Mouse (Mus musculus) MEL (cell line): Measurements from ENCODE around the gene Hsbp1. TPM values are rescaled to one million over a fixed set of nuclear protein-coding genes. Genes with fewer than 3 reads are reported as not detected.
A peak's percentile ranks its signal among the peaks of the same experiment; 100 is the strongest.

Experiments
- DNase-seq: peaks from one replicate; pipeline ENCODE4 v3.0.0; 2011; ENCODE audit warnings: low read depth, low spot score
- H3K27ac ChIP-seq: 2 replicates; pipeline ENCODE4 v1.5.1; 2012; ENCODE audit warnings: low read depth, mild to moderate bottlenecking, control low read depth, low read length, moderate library complexity; ENCODE audit not compliant: control insufficient read depth
- H3K27me3 ChIP-seq, 2 experiments: fragments of 150-350 bp in 1 of 2; sonication (generic) in 1 of 2; 2 replicates each; pipeline ENCODE4 v1.6.1; 2012; ENCODE audit warnings: low read length in 2 of 2, mild to moderate bottlenecking in 2 of 2, improper control_type of control experiment in 1 of 2, moderate library complexity in 1 of 2; ENCODE audit not compliant: insufficient read depth in 2 of 2, control insufficient read depth in 1 of 2
- H3K36me3 ChIP-seq, 2 experiments: 2 replicates each; pipeline ENCODE4 v1.6.1; 2012 to 2014; ENCODE audit warnings: low read length in 2 of 2, improper control_type of control experiment in 1 of 2, inconsistent platforms in 1 of 2, mild to moderate bottlenecking in 1 of 2; ENCODE audit not compliant: insufficient read depth in 2 of 2, control insufficient read depth in 1 of 2
- H3K4me1 ChIP-seq, 2 experiments: fragments of 150-350 bp in 1 of 2; sonication (generic) in 1 of 2; 2 replicates each; pipeline ENCODE4 v1.6.1; 2012; ENCODE audit warnings: low read length in 2 of 2, improper control_type of control experiment in 1 of 2, mild to moderate bottlenecking in 1 of 2; ENCODE audit not compliant: insufficient read depth in 2 of 2, control insufficient read depth in 1 of 2
- H3K4me3 ChIP-seq, 2 experiments: fragments of 150-350 bp in 1 of 2; sonication (generic) in 1 of 2; 2 replicates each; pipeline ENCODE4 v1.5.1; 2012; ENCODE audit warnings: low read depth in 2 of 2, low read length in 2 of 2, mild to moderate bottlenecking in 2 of 2, moderate library complexity in 2 of 2, control low read depth in 1 of 2, improper control_type of control experiment in 1 of 2; ENCODE audit not compliant: control insufficient read depth in 1 of 2, insufficient read depth in 1 of 2
- H3K79me2 ChIP-seq: 2 replicates; pipeline ENCODE4 v1.6.1; 2012; ENCODE audit warnings: mild to moderate bottlenecking, low read length, moderate library complexity; ENCODE audit not compliant: control insufficient read depth, poor library complexity, insufficient read depth
- H3K9ac ChIP-seq: 2 replicates; pipeline ENCODE4 v1.6.1; 2012; ENCODE audit warnings: low read depth, mild to moderate bottlenecking, control low read depth, low read length, moderate library complexity; ENCODE audit not compliant: control insufficient read depth, poor library complexity, severe bottlenecking
- H3K9me3 ChIP-seq: fragments of 150-350 bp; sonication (generic); replicated peaks from 2 replicates; pipeline ENCODE4 v1.6.1; 2012; ENCODE audit warnings: mild to moderate bottlenecking, low read length, improper control_type of control experiment, moderate library complexity; ENCODE audit not compliant: insufficient read depth
- CTCF ChIP-seq, 3 experiments: IDR thresholded peaks in 2 of 3; conservative IDR thresholded peaks in 1 of 3; 2 replicates each; pipeline ENCODE4 v1.5.1; 2011 to 2012; ENCODE audit warnings: low read length in 3 of 3, low read depth in 2 of 3, mild to moderate bottlenecking in 2 of 3, improper control_type of control experiment in 1 of 3, inconsistent platforms in 1 of 3, mixed read lengths in 1 of 3, moderate library complexity in 1 of 3; ENCODE audit not compliant: control insufficient read depth in 1 of 3, insufficient read depth in 1 of 3, poor library complexity in 1 of 3, severe bottlenecking in 1 of 3
- ELF1 ChIP-seq: IDR thresholded peaks from 2 replicates; pipeline ENCODE4 v1.6.1; 2014; ENCODE audit warnings: low read depth, mild to moderate bottlenecking, inconsistent platforms, low read length, improper control_type of control experiment, moderate library complexity
- EP300 ChIP-seq, 2 experiments: IDR thresholded peaks; 2 replicates each; pipeline ENCODE4 v1.6.1; 2011; ENCODE audit warnings: improper control_type of control experiment in 2 of 2, low read length in 2 of 2, low read depth in 1 of 2, mild to moderate bottlenecking in 1 of 2
- JUND ChIP-seq: IDR thresholded peaks from 2 replicates; pipeline ENCODE4 v1.6.1; 2011; ENCODE audit warnings: low read depth, mild to moderate bottlenecking, improper control_type of control experiment, low read length
- MAZ ChIP-seq: IDR thresholded peaks from 2 replicates; pipeline ENCODE4 v1.6.1; 2012; ENCODE audit warnings: low read depth, mild to moderate bottlenecking, inconsistent platforms, low read length, improper control_type of control experiment
- MEF2A ChIP-seq: IDR thresholded peaks from 2 replicates; pipeline ENCODE4 v1.6.1; 2014; ENCODE audit warnings: low read depth, mild to moderate bottlenecking, inconsistent platforms, low read length, improper control_type of control experiment; ENCODE audit not compliant: poor library complexity, insufficient replicate concordance, severe bottlenecking; ENCODE audit errors: extremely low read depth
- MYB ChIP-seq: IDR thresholded peaks from 2 replicates; pipeline ENCODE4 v1.6.1; 2011; ENCODE audit warnings: mild to moderate bottlenecking, low read depth, low read length, improper control_type of control experiment
- NRF1 ChIP-seq: IDR thresholded peaks from 2 replicates; pipeline ENCODE4 v1.6.1; 2014; ENCODE audit warnings: low read depth, mild to moderate bottlenecking, inconsistent platforms, low read length, improper control_type of control experiment, moderate library complexity; ENCODE audit not compliant: poor library complexity, insufficient read depth, severe bottlenecking
- RAD21 ChIP-seq: IDR thresholded peaks from 2 replicates; pipeline ENCODE4 v1.6.1; 2011; ENCODE audit warnings: mild to moderate bottlenecking, low read depth, low read length, improper control_type of control experiment
- RCOR1 ChIP-seq: IDR thresholded peaks from 2 replicates; pipeline ENCODE4 v1.6.1; 2012; ENCODE audit warnings: low read depth, mild to moderate bottlenecking, inconsistent platforms, low read length, improper control_type of control experiment
- SIN3A ChIP-seq: IDR thresholded peaks from 2 replicates; pipeline ENCODE4 v1.6.1; 2012; ENCODE audit warnings: low read length, improper control_type of control experiment, inconsistent platforms
- SMC3 ChIP-seq: IDR thresholded peaks from 2 replicates; pipeline ENCODE4 v1.6.1; 2011; ENCODE audit warnings: low read depth, low read length, improper control_type of control experiment
- TAL1 ChIP-seq: IDR thresholded peaks from 2 replicates; pipeline ENCODE4 v1.6.1; 2012; ENCODE audit warnings: mild to moderate bottlenecking, inconsistent platforms, low read length, moderate library complexity, mixed read lengths
- TCF12 ChIP-seq: IDR thresholded peaks from 2 replicates; pipeline ENCODE4 v1.6.1; 2014; ENCODE audit warnings: low read depth, mild to moderate bottlenecking, inconsistent platforms, low read length, improper control_type of control experiment, moderate library complexity
- ZC3H11A ChIP-seq: IDR thresholded peaks from 2 replicates; pipeline ENCODE4 v1.6.1; 2012; ENCODE audit warnings: low read depth, mild to moderate bottlenecking, inconsistent platforms, low read length, improper control_type of control experiment
- polyA plus RNA-seq, 2 experiments: library from polyadenylated mRNA; stranded (reverse) in 1 of 2; unstranded in 1 of 2; fragments of >175 nt in 1 of 2; fragments of >200 nt in 1 of 2; gene quantifications; 2 replicates each; pipeline versions ENCODE4 v1.2.1 to v1.2.4; 2012; ENCODE audit warnings: low replicate concordance in 2 of 2, low read depth in 1 of 2; ENCODE audit not compliant: insufficient read length in 2 of 2, insufficient read depth in 1 of 2, missing spikeins in 1 of 2
- total RNA-seq: library from RNA; depleted of rRNA; stranded (reverse); fragments of 300-350 nt; gene quantifications from 2 replicates; pipeline ENCODE4 v1.2.3, GENCODE M21; 2012

The Hsbp1 gene
- total and polyA plus RNA-seq, 3 experiments = 109 to 128 TPM; not detected in 1

GRCm38 (mm10) chr8:119358175-119358574 lies 13.9 kb downstream of the Hsbp1 start:
- Histone ChIP-seq H3K4me1 (peaks cover 0 to 9% of the 10 kb centered on the region in 2 experiments; a peak in 2 of 4 replicates), H3K9ac (no peak overlapping the region)

GRCm38 (mm10) chr8:119358836-119359235 lies 14.5 kb downstream of the Hsbp1 start:
- H3K4me1 ChIP-seq = peaks cover 0 to 7% of the 10 kb centered on the region in 2 experiments; a peak in 2 of 4 replicates
- no peaks in the 10 kb centered on the region for H3K9me3 ChIP-seq
- H3K79me2 ChIP-seq = no peaks in the 10 kb centered on the region
- TF ChIP-seq SMC3 = peak; percentile 57
- peak; percentile 25; the same call in 1 of the 2 replicates for TF ChIP-seq MAZ
- TF ChIP-seq CTCF (IDR thresholded peaks at IDR 0.05 in 2 of 3, conservative IDR thresholded peaks at IDR 0.05 in 1 of 3; ENCODE audit: control insufficient read depth in 1 of 3, insufficient read depth in 1 of 3, low read depth in 2 of 3, low read length in 3 of 3, poor library complexity in 1 of 3, severe bottlenecking in 1 of 3) = peak; percentile 80 to 95 (median 85)
- peak; percentile 13 for TF ChIP-seq RAD21
- TF ChIP-seq JUND = no peak
- no peak for TF ChIP-seq ELF1
- TF ChIP-seq, all 39 proteins: peak for 4
- H3K36me3 ChIP-seq = no peaks in the 10 kb centered on the region; a peak in 1 of 4 replicates
- DNase-seq = peak; percentile 65
- H3K27ac ChIP-seq = no peak overlapping the region
- no peaks in the 10 kb centered on the region; a peak in 1 of 4 replicates for H3K27me3 ChIP-seq
- no peak overlapping the region for H3K4me3 ChIP-seq
- no peak overlapping the region for H3K9ac ChIP-seq

More at GRCm38 (mm10) chr8:119358175-119358574, 13.9 kb downstream of the Hsbp1 start:
- no peaks in the 10 kb centered on the region for H3K9me3 ChIP-seq
- no peaks in the 10 kb centered on the region; a peak in 1 of 4 replicates for H3K27me3 ChIP-seq
- no peak for DNase-seq
- no peak overlapping the region for H3K27ac ChIP-seq
- no peaks in the 10 kb centered on the region for H3K79me2 ChIP-seq
- H3K4me3 ChIP-seq = no peak overlapping the region
- TF ChIP-seq MYB (no peak), EP300 (IDR thresholded peaks at IDR 0.05; ENCODE audit: low read depth in 1 of 2, low read length in 2 of 2) (no peak), JUND (no peak), TAL1 (no peak), CTCF (IDR thresholded peaks at IDR 0.05 in 2 of 3, conservative IDR thresholded peaks at IDR 0.05 in 1 of 3; ENCODE audit: control insufficient read depth in 1 of 3, insufficient read depth in 1 of 3, low read depth in 2 of 3, low read length in 3 of 3, poor library complexity in 1 of 3, severe bottlenecking in 1 of 3) (no peak), SIN3A (no peak), ZC3H11A (no peak), MEF2A (no peak), TCF12 (no peak), RCOR1 (no peak), NRF1 (no peak)
- no peaks in the 10 kb centered on the region; a peak in 1 of 4 replicates for H3K36me3 ChIP-seq
